Mouse (Mus musculus) CH12.LX (cell line): ENCODE results near the gene Col20a1.

ENCODE experiments used
- CTCF ChIP-seq, 2 experiments: IDR thresholded peaks in 1 of 2; conservative IDR thresholded peaks in 1 of 2; 2 replicates each; pipeline ENCODE4 v1.5.1; 2011 to 2012; ENCODE audit warnings: low read depth in 2 of 2, low read length in 2 of 2, improper control_type of control experiment in 1 of 2, inconsistent platforms in 1 of 2, mild to moderate bottlenecking in 1 of 2, moderate library complexity in 1 of 2
- MAFK ChIP-seq: IDR thresholded peaks from 2 replicates; pipeline ENCODE4 v1.6.1; 2011; ENCODE audit warnings: low read length, improper control_type of control experiment; ENCODE audit not compliant: insufficient replicate concordance
- MAX ChIP-seq: IDR thresholded peaks from 2 replicates; pipeline ENCODE4 v1.6.1; 2011; ENCODE audit warnings: low read length, improper control_type of control experiment
- PAX5 ChIP-seq: IDR thresholded peaks from 2 replicates; pipeline ENCODE4 v1.6.1; 2012; ENCODE audit warnings: low read length, inconsistent platforms, mixed read lengths
- POLR2A ChIP-seq: IDR thresholded peaks from 2 replicates; pipeline ENCODE4 v1.6.1; 2011; ENCODE audit warnings: low read depth, mild to moderate bottlenecking, improper control_type of control experiment, low read length
- RAD21 ChIP-seq: IDR thresholded peaks from 2 replicates; pipeline ENCODE4 v1.6.1; 2011; ENCODE audit warnings: low read depth, mild to moderate bottlenecking, low read length, improper control_type of control experiment, moderate library complexity
- RCOR1 ChIP-seq: conservative IDR thresholded peaks from 2 replicates; pipeline ENCODE4 v1.6.1; 2012; ENCODE audit warnings: low read depth, mild to moderate bottlenecking, inconsistent platforms, low read length, improper control_type of control experiment
- TBP ChIP-seq: conservative IDR thresholded peaks from 2 replicates; pipeline ENCODE4 v1.6.1; 2011; ENCODE audit warnings: low read depth, low read length, improper control_type of control experiment
- ZNF384 ChIP-seq: IDR thresholded peaks from 2 replicates; pipeline ENCODE4 v1.6.1; 2012; ENCODE audit warnings: low read depth, low read length, improper control_type of control experiment, inconsistent platforms

DNA sequence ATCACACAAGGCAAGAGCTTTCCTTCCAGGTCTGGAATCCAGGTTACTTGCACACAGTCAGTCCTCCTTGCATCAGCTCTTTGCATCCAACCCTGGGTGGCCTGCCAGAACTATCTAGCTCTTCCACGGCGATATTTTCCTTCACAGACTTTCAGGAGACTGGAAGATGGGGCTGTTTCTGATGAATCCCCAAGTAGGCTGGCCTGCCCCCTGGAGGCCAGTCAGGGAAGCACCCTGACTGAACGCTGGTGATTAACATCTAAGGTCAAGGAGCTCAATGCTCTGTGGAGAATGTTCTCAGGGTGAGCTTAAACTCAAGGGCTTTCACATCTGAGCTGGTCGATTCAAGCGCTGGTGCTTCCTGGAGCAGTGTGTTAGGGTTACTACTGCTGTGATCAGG lies 22.4 kb upstream of the Col20a1 start:
- no peak for TF ChIP-seq MAFK
- no peak for TF ChIP-seq TBP
- peak; percentile 53 for TF ChIP-seq RAD21
- no peak for TF ChIP-seq POLR2A
- peak; percentile 79 to 86 for TF ChIP-seq CTCF (conservative IDR thresholded peaks at IDR 0.05 in 1 of 2, IDR thresholded peaks at IDR 0.05 in 1 of 2; ENCODE audit: low read depth in 2 of 2, low read length in 2 of 2)
- no peak for TF ChIP-seq PAX5
- TF ChIP-seq RCOR1: no peak
- TF ChIP-seq ZNF384: no peak
- no peak for TF ChIP-seq MAX
